Mouse (Mus musculus): ENCODE measurements around the gene Mapk8. TPM values are rescaled to one million over a fixed set of nuclear protein-coding genes. Genes with fewer than 3 reads are reported as not detected.

Mapk8 gene
- polyA plus RNA-seq, 1 experiment = 9.8 TPM

DNA sequence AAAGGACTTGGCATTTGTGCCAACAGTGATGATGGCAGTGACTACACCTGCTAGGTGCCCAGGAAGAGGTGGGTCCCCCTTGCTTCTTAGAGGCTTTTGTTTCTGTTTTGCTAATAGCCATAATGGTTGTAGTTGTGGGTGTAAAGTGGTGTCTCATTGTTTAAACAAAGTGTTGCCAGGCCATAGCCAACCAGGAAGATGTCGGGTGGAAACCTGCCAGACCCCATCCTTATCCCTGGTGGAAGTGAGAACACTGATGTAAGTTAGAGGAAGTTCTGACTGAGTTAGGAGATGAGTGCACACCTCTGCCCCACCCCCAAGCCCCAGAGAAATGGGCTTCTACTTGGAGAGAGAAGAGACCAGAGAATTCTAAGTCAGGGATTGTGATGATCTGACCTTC lies 98.8 kb downstream of the Mapk8 start:
- DNase-seq (ENCODE audit: low read depth) = no peak

DNA sequence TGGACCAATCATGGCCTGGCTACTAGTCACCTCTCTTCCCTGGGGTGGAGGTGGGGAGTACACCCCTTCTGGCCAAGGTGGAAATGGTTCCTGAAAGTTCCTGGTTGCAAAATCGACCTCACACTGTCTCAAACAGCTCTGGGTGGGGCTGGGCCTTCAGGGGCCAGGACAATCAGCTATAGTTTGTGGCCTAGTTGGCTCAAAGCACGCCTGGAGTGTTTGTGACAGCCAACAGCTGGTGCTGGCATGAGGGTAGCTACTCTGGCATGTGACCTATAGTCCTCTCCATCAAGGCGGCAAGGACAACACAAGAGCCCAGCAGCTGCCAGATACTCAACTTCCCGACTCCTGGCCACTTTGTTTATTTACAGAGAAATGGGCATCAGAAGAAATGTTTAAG lies 99.2 kb downstream of the Mapk8 start:
- DNase-seq (ENCODE audit: low read depth) = no peak

DNA sequence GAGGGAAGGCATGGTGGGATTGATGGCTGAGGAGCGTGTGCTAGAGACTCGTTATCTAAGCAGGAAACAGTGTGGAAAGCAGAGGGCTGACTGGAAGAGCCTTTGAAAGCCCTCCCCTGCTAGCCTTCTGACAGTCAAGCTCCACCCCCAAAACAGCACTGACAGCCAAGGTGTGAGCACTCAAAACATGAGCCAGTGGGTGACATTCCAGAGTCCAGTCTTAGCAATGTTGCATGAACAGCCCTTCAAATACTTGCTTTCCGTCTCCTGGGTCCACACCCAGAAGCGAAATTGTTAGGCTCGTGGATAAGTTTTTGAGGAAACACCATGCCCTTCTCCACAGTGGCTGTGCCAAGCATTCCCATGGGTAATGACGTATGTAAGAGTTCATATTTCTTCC lies 100.4 kb downstream of the Mapk8 start:
- no peak for DNase-seq (ENCODE audit: low read depth)

DNA sequence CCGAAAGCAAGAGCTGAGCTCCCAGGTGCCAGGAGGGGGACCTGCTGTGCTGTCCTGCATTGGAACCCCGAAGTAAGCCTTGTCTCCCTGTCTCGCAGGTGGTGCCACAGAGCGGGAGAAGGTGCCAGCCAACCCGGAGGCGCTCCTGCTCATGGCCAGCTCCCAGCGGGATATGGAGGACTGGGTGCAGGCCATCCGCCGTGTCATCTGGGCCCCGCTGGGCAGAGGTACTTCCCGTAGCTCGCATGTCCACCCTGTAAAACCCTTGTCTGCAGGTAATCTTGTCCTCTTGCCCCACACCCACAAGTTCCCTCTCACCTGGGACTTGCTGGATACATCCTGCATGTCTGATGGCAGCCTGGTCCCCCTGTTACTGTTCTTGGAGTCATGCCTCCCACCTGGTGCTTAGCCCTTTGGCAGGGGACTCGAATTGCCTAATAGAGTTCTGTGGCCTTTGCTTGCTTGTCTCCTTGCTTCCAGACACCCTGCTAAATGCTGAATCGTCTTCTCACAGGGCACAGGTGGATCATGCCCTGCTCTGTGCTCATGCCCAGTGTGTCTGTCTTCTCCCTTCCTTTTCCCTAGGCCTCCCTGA lies 103.7 kb downstream of the Mapk8 start:
- no peak for DNase-seq (ENCODE audit: low read depth)

DNA sequence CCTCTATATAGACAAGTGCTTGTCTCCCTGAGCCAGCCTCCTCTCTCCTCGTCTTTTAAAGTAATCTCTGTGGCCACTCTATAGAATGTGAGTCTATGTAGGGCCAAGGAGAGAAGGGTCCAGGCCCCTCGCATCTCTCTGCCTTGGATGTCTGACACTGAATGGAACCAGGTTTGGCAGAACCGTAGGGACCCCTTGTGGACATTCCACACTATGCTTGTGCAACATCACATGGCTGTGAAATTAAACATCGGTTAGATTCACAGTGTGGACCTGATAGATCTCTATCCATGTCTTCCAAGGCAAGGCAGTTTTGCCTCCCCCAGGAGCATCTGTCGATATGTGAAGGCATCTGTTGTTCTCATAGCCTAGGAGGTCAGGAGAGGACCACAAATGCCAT lies 108.3 kb downstream of the Mapk8 start:
- DNase-seq (ENCODE audit: low read depth) = no peak

DNA sequence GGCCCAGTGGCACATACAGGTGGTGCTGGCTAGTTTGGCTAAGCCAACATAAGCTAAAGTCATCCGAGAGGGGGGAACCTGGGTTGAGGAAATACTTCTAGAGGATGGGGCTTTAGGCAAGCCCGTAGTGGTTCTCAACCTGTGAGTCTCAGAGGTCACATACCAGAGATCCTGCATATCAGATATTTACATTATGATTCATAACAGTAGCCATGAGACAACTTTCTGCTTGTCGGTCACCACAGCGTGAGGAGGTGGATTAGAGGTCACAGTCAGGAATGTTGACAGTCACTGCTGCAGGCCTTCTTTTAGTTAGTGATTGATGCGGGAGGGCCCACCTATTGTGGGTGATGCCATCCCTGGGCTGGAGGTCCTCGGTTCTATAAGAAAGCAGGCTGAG lies 111.2 kb downstream of the Mapk8 start:
- DNase-seq (ENCODE audit: low read depth) = no peak

DNA sequence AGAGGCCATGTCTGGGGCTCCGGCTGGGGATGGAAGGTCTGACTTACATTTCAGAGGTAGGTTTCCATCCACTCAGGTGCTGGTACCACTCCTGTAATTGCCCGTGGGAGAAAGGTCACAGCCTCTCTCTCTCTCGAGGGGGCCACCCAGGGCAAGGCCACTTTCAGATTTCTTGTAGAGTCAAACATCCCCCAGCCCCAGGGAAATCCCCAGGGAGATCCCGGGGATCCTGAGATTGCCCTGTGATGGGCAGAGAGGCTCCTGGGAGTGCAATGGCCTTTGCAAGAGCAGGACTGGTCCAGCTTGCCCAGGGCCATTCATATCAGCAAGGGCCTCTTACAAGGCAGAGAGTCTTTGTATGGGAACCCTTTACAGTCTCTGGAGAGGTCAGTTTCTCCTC lies 112.6 kb downstream of the Mapk8 start:
- no peak for DNase-seq (ENCODE audit: low read depth)

DNA sequence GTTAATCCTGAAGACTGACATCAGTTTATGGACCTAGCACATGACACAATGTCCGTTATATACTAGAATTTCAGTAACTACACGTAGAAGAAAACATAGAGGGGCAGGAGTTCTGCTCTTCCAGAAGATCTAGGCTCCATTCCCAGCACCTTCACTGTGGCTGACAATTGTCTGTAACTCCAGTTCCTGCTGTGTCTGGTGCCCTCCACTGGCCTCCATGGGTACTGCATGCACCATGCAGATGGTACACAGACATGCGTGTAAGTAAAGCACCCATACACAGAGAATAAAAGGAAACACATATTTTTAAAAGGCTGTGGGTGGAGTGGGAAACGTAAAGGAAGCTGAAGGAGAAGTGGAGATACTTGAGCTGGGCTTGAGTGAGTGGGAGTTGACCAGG lies 113.1 kb downstream of the Mapk8 start:
- DNase-seq (ENCODE audit: low read depth) = no peak

DNA sequence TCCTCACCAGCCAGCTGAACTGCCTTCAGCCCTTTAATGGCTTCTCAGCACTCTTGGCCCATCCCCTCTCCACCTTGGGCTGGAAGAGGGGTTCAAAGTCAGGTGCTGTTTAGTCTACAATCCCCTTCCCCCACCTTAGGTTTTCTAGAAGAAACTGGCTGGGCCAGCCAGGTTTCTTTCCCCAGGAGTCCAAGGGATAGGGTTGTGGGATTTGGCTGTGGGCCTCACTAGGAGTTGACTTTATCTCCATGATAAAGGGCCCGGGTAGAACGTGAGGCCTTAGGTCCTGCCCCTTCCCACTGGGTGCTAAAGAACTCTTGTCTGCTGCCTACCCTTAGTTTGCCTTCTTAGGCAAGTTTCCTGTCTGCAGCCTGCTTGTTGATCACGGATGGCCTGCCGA lies 115.3 kb downstream of the Mapk8 start:
- DNase-seq (ENCODE audit: low read depth) = no peak

DNA sequence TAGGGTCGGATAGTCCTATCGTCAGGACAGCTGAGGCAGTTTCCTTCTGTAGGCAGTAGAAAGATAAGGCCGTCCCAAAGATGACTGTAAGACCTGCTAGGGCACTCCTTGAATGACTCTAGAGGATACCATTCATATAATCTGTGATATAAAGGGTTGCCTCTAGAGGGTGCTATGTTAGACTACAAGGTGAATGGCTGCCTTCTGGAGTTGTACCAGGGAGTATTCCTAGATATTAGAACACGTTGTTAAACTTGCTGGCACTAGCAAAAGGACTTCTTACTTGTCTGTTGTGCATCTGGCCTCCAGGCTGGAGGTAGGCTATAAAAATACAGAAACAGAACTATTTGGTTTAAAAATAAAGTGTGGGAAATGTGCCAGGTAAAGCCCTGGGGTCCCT lies 116.0 kb downstream of the Mapk8 start:
- DNase-seq (ENCODE audit: low read depth) = no peak

DNA sequence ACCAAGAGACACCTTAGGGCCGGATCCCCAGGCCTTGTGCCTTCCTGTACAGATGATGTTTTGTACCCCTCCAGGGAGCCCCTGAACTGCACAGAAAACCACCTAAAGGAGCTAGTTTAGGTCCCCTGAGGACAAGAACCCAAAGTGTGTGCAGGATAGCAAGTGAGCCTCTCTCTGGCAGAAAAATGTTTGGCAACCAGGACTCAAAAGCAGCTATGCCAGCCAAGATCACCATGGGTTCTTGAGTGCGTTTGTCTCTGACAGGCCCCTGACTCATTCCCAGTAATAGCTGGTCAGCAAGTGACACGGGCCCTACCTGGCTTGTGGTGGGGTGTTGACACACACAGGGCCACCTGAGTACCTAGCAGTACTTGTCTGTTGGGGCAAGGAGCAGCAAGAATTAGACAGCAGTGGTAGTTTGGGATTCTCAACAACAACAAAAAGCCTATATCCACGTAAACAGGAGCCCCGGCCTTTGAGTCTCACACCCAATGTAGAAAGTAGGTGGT lies 117.6 kb downstream of the Mapk8 start:
- DNase-seq (ENCODE audit: low read depth) = no peak

DNA sequence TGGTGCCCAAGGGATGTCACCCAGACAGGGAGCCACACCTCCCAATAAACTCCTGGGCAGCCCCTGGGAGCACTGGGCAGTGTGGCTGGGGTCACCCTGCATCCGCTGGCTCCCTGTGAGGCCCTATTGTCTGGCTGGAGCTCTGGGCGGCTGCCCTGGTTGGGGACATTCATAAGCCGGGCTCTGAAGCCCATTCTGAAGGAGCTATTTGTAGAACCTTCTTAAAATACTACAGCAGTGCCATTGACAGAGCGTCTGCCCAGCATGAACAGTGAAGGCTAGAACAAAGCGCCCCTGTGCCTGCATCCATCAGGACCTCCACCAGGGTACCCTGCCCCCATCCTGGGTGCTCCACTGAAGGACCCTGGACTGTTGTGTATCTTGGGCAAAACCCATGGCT lies 118.6 kb downstream of the Mapk8 start:
- DNase-seq (ENCODE audit: low read depth) = no peak

Other genes starting within 250 kb of the Mapk8 start
- gene Arhgap22, start 233.1 kb downstream of the Mapk8 start, polyA plus RNA-seq (2012; rRNA removed) = 4.8 and 5.4 TPM in 2 replicates
- gene Frmpd2, start 24.5 kb upstream of the Mapk8 start, polyA plus RNA-seq (2012; rRNA removed) = 0.28 and 0.50 TPM in 2 replicates
- 0.08 and 0.20 TPM in 2 replicates for gene Ptpn20, start 142.0 kb upstream of the Mapk8 start, polyA plus RNA-seq (2012; rRNA removed)

Measured in gonadal fat pad, adult 2 months (tissue).